Mouse (Mus musculus): Measurements from ENCODE around the gene Rnf215. TPM values are rescaled to one million over a fixed set of nuclear protein-coding genes. Genes with fewer than 3 reads are reported as not detected.
A peak's percentile ranks its signal among the peaks of the same experiment; 100 is the strongest.
"Not testable (repeated sequence)": the region's sequence is repeated elsewhere in the genome, so short reads cannot be mapped to it uniquely, and the experiment has no call there.

The Rnf215 gene
- polyA plus RNA-seq, 1 experiment from 2014 or later = 19.2 TPM

DNA sequence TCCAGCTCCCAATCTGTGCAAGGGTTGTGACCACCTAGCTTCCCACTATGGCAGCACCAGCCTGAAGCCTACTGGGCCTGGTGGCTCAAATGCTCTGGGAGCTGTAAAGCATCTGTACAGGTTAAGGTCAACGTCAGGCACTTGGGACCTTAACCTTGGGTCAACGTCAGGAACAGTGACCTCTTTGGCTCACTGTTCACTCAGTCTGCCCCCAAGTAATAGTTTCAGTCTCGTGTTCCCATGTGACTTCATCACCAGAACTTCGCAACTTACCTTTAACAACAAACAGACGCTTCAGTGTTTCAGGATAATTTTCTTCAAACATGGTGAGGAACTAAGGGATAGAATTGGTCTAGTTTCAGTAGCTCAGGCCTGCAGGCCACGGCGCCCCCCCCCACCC is 26.3 kb upstream of the Rnf215 start:
- H3K27ac ChIP-seq (ENCODE audit: low read length) = no peak overlapping the region
- H3K36me3 ChIP-seq (ENCODE audit: control insufficient read depth, insufficient read depth) = no peaks in the 10 kb centered on the region
- H3K9me3 ChIP-seq (replicated peaks; ENCODE audit: control insufficient read depth, low read length) = no peaks in the 10 kb centered on the region
- 79% methylated on average over 7 of the region's 7 CpGs for WGBS
- no peak overlapping the region for H3K9ac ChIP-seq (ENCODE audit: low read length)
- no peaks in the 10 kb centered on the region for H3K27me3 ChIP-seq (ENCODE audit: control insufficient read depth, insufficient read depth, low read length)
- no peak overlapping the region for H3K4me3 ChIP-seq (ENCODE audit: low read length)
- no peak for ATAC-seq (replicated peaks; ENCODE audit: extremely low read depth, insufficient read depth, low FRiP score)
- no peaks in the 10 kb centered on the region for H3K4me1 ChIP-seq (ENCODE audit: control insufficient read depth, insufficient read depth, low read length)
- no peak overlapping the region for H3K4me2 ChIP-seq (ENCODE audit: low read depth, low read length)

DNA sequence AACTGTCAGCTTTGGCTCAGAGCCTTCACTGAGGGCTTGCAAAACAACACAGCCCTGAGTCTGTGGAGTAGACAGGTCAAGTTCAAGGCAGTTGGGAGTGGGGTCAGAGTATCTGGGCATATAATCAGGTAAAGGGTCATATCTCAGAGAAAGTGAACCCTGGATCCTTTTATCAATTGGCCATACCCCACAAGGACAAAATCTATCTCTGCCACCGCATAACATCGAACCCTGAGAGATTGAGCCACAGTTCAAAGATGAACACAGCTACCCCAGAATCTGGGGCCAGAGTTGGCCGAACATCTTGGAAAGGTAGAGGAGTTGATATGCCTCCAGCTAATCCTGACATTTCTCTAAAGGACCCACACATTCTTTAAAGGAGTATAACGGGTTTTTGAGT is 23.0 kb upstream of the Rnf215 start:
- H3K36me3 ChIP-seq (ENCODE audit: control insufficient read depth, insufficient read depth) = no peaks in the 10 kb centered on the region
- H3K9ac ChIP-seq (ENCODE audit: low read length) = no peak overlapping the region
- peaks cover 8% of the 10 kb centered on the region for H3K4me1 ChIP-seq (ENCODE audit: control insufficient read depth, insufficient read depth, low read length)
- WGBS = 83% methylated on average over 4 of the region's 4 CpGs
- H3K27me3 ChIP-seq (ENCODE audit: control insufficient read depth, insufficient read depth, low read length) = peaks cover 3% of the 10 kb centered on the region; the same call in 1 of the 2 replicates
- no peak overlapping the region for H3K4me2 ChIP-seq (ENCODE audit: low read depth, low read length)
- no peak for ATAC-seq (replicated peaks; ENCODE audit: extremely low read depth, insufficient read depth, low FRiP score)
- H3K27ac ChIP-seq (ENCODE audit: low read length) = no peak overlapping the region
- no peaks in the 10 kb centered on the region for H3K9me3 ChIP-seq (replicated peaks; ENCODE audit: control insufficient read depth, low read length)
- no peak overlapping the region for H3K4me3 ChIP-seq (ENCODE audit: low read length)

DNA sequence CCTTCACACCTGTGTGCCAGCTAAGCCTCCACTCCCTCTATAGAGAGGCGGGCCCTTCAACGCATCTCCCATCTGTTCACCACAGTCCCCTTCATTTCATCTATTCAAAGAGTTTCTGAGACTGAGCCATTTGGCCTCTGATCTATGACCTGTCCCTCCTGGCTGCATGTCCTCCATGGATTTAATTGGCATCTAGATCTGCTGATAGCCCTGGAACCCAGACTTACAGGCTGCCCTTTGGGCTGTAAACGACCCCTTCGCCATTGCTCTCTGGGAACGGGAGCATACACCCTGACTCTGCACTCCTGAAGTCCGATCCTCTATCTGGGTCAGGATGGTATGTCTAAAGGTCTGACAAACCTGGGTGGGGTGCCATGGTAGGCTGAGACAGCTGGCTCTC is 22.1 kb upstream of the Rnf215 start:
- Histone ChIP-seq H3K27ac (ENCODE audit: low read length) (no peak overlapping the region), H3K4me1 (ENCODE audit: control insufficient read depth, insufficient read depth, low read length) (peaks cover 12% of the 10 kb centered on the region), H3K9me3 (replicated peaks; ENCODE audit: control insufficient read depth, low read length) (no peaks in the 10 kb centered on the region), H3K4me3 (ENCODE audit: low read length) (no peak overlapping the region), H3K4me2 (ENCODE audit: low read depth, low read length) (no peak overlapping the region), H3K36me3 (ENCODE audit: control insufficient read depth, insufficient read depth) (no peaks in the 10 kb centered on the region), H3K27me3 (ENCODE audit: control insufficient read depth, insufficient read depth, low read length) (peaks cover 6% of the 10 kb centered on the region), H3K9ac (ENCODE audit: low read length) (no peak overlapping the region)
- no peak for ATAC-seq (replicated peaks; ENCODE audit: extremely low read depth, insufficient read depth, low FRiP score)
- WGBS = 82% methylated on average over 6 of the region's 6 CpGs

DNA sequence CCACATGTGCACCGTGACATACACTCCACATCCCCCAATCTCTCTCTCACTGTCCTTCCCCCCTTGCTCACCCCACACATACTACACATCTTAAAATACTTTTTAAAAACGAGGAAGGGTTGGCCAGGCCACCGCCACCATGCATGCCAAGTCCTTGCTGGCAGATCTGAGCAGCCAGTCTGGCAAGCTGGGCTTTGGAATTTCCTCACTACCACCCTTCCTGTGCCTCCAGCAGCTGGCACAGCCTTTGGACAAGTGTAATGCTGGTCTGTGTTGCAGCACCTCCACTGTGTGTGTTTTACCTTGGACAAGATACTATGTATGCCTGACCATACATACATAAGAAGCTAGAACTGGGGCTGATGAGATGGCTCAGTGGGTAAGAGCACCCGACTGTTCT is 21.5 kb upstream of the Rnf215 start:
- H3K27ac ChIP-seq (ENCODE audit: low read length) = no peak overlapping the region
- no peaks in the 10 kb centered on the region for H3K36me3 ChIP-seq (ENCODE audit: control insufficient read depth, insufficient read depth)
- no peaks in the 10 kb centered on the region for H3K9me3 ChIP-seq (replicated peaks; ENCODE audit: control insufficient read depth, low read length)
- peaks cover 10% of the 10 kb centered on the region for H3K27me3 ChIP-seq (ENCODE audit: control insufficient read depth, insufficient read depth, low read length)
- no peak overlapping the region for H3K4me3 ChIP-seq (ENCODE audit: low read length)
- H3K4me2 ChIP-seq (ENCODE audit: low read depth, low read length) = no peak overlapping the region
- peaks cover 18% of the 10 kb centered on the region for H3K4me1 ChIP-seq (ENCODE audit: control insufficient read depth, insufficient read depth, low read length)
- no peak for ATAC-seq (replicated peaks; ENCODE audit: extremely low read depth, insufficient read depth, low FRiP score)
- H3K9ac ChIP-seq (ENCODE audit: low read length) = no peak overlapping the region
- 68% methylated on average over 4 of the region's 4 CpGs for WGBS

DNA sequence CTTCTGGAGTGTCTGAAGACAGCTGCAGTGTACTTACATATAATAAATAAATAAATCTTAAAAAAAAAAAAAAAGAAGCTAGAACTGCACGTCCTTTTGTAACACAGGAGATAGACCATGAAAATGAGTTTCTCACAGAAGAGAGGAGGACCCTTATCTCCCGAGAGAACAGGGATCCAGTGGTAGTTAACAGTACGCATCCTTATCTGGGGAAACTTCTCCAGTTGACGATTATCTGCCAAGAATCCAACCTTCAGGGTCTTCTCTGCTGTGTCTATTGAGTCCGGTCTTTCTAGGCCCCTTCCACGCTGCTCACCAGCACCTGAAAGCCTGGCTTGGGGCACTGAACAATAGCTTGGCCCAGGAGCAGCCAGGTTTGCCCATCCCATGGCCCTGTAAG is 21.0 kb upstream of the Rnf215 start:
- no peaks in the 10 kb centered on the region for H3K9me3 ChIP-seq (replicated peaks; ENCODE audit: control insufficient read depth, low read length)
- H3K4me2 ChIP-seq (ENCODE audit: low read depth, low read length) = no peak overlapping the region
- no peak for ATAC-seq (replicated peaks; ENCODE audit: extremely low read depth, insufficient read depth, low FRiP score)
- H3K36me3 ChIP-seq (ENCODE audit: control insufficient read depth, insufficient read depth) = no peaks in the 10 kb centered on the region
- no peak overlapping the region for H3K27ac ChIP-seq (ENCODE audit: low read length)
- H3K4me1 ChIP-seq (ENCODE audit: control insufficient read depth, insufficient read depth, low read length) = peaks cover 22% of the 10 kb centered on the region
- no peak overlapping the region for H3K9ac ChIP-seq (ENCODE audit: low read length)
- no peak overlapping the region for H3K4me3 ChIP-seq (ENCODE audit: low read length)
- peaks cover 10% of the 10 kb centered on the region for H3K27me3 ChIP-seq (ENCODE audit: control insufficient read depth, insufficient read depth, low read length)
- WGBS = 67% methylated on average over 6 of the region's 6 CpGs

DNA sequence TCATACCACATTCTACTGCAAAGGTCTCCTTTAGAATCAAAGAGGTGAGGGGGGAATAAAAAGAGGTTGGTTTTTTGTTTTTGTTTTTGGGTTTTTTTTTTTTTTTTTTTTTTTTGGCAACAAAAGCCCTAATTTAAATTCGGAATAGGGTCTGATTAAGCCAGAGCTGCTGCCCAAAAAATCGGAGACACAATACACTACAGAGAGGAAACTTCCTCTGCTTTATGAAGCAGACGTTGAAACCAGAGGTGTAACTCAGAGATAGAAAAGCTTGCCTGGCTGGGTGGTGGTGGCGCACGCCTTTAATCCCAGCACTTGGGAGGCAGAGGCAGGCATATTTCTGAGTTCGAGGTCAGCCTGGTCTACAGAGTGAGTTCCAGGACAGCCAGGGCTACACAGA is 20.5 kb upstream of the Rnf215 start:
- not testable (repeated sequence) for ATAC-seq (replicated peaks; ENCODE audit: extremely low read depth, insufficient read depth, low FRiP score); H3K4me3 ChIP-seq (ENCODE audit: low read length); H3K27ac ChIP-seq (ENCODE audit: low read length); H3K4me2 ChIP-seq (ENCODE audit: low read depth, low read length); H3K9me3 ChIP-seq (replicated peaks; ENCODE audit: control insufficient read depth, low read length); H3K9ac ChIP-seq (ENCODE audit: low read length); H3K36me3 ChIP-seq (ENCODE audit: control insufficient read depth, insufficient read depth)
- peaks cover 26% of the 10 kb centered on the region for H3K4me1 ChIP-seq (ENCODE audit: control insufficient read depth, insufficient read depth, low read length)
- 82% methylated on average over 6 of the region's 6 CpGs for WGBS
- peaks cover 10% of the 10 kb centered on the region for H3K27me3 ChIP-seq (ENCODE audit: control insufficient read depth, insufficient read depth, low read length)

DNA sequence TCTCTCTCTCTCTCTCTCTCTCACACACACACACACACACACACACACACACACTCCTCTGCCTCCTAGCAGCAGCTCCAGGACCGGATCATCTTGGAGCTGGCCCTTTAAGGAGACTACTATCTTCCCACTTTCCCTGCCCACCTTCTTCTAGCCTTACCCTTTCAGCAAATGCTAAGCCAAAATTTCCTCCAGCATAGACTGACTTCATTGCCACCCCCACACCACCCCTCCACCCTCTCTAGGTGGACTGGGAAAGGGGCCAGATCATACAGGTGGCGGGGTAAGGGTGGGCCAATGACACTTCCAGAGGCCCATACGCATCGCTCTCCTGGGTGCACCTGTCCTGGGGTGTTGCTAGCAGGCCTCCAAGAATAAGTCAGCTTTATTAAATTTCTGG is 19.6 kb upstream of the Rnf215 start:
- Histone ChIP-seq H3K9ac (ENCODE audit: low read length) (no peak overlapping the region), H3K4me1 (ENCODE audit: control insufficient read depth, insufficient read depth, low read length) (peaks cover 31% of the 10 kb centered on the region)
- ATAC-seq (replicated peaks; ENCODE audit: extremely low read depth, insufficient read depth, low FRiP score) = no peak

DNA sequence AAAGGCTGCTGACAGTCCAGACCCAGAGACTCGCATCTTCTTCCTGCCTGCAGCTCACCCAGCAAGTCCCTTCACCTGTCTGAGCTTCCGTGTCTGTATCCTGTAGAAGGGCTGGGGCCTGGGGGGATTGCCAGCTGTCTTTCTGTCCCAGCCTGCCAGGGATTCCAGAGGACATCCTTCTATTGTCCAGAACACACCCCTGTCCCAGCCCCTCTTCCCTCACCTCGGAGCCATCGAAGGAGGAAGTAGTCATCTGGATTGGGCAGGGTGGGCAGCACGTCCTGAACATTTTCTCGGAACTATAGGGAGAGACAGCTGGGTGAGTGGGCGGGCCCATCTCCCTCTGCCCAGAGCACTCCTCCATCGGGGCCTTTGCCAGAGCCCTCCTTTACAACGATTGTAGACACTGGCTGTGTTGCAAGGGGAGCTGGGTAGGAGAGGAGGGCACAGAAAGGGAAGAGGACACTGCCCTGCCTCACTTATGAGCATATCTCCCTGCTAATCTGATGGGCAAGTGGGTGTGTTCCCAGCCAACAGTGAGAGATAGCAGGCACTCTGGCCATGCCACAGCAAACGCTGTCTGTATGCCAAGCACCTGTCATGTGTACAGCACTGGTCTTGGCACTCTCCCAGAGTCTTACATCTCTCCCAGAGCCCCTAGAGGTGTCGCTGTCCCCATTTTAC is 18.4 kb upstream of the Rnf215 start:
- no peak overlapping the region for H3K4me2 ChIP-seq (ENCODE audit: low read depth, low read length)
- peak; percentile 34; the same call in 1 of the 2 replicates for ATAC-seq (replicated peaks; ENCODE audit: extremely low read depth, insufficient read depth, low FRiP score)
- 40% methylated on average over 11 of the region's 11 CpGs for WGBS

More for the DNA sequence above, 19.6 kb upstream of the Rnf215 start:
- 91% methylated on average over 4 of the region's 4 CpGs for WGBS
- Histone ChIP-seq H3K27ac (ENCODE audit: low read length) (no peak overlapping the region), H3K27me3 (ENCODE audit: control insufficient read depth, insufficient read depth, low read length) (peaks cover 10% of the 10 kb centered on the region), H3K36me3 (ENCODE audit: control insufficient read depth, insufficient read depth) (no peaks in the 10 kb centered on the region), H3K4me2 (ENCODE audit: low read depth, low read length) (no peak overlapping the region), H3K4me3 (ENCODE audit: low read length) (no peak overlapping the region), H3K9me3 (replicated peaks; ENCODE audit: control insufficient read depth, low read length) (no peaks in the 10 kb centered on the region)

DNA sequence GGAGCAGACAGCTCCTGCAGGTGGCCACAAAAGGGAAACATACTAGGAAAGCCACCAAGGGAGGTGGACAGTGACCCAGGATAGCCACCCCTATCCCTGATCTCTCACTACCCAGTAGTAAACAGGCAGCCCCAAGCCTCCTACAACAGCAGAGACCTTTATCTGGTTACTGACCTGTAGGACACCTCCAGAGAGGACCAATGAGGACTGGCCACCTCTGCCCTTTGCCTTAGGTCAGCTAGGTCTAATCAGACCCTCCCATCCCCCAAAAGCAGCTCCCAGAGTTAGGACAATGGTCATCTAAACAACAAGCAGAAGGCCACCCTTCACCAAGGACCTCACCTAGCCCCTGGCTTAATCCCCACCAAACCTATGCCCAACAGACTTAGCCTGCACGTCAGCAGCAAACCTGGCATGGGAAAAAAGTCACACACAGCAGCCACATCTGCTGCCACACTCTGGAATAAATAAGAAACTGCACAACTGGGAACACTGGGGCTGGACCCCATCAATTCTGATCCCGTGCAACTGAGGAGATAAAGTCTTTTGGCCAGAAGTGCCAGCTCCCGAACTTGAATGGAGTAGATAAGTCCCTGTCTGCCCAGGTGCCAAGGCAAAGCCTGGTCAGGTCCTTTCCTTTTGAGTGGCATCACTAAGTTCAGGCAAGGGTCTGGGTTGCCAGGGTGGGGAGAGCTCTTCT is 17.5 kb upstream of the Rnf215 start:
- no peak overlapping the region for H3K9ac ChIP-seq (ENCODE audit: low read length)
- peak overlapping the region; percentile 93 for H3K4me2 ChIP-seq (ENCODE audit: low read depth, low read length)
- H3K27ac ChIP-seq (ENCODE audit: low read length) = no peak overlapping the region
- no peak for ATAC-seq (replicated peaks; ENCODE audit: extremely low read depth, insufficient read depth, low FRiP score)
- H3K9me3 ChIP-seq (replicated peaks; ENCODE audit: control insufficient read depth, low read length) = no peaks in the 10 kb centered on the region
- peaks cover 10% of the 10 kb centered on the region for H3K27me3 ChIP-seq (ENCODE audit: control insufficient read depth, insufficient read depth, low read length)
- no peaks in the 10 kb centered on the region for H3K36me3 ChIP-seq (ENCODE audit: control insufficient read depth, insufficient read depth)
- peaks cover 31% of the 10 kb centered on the region for H3K4me1 ChIP-seq (ENCODE audit: control insufficient read depth, insufficient read depth, low read length)
- WGBS = 16% methylated on average over 3 of the region's 3 CpGs
- H3K4me3 ChIP-seq (ENCODE audit: low read length) = peak overlapping the region; percentile 57

More for the DNA sequence above, 18.4 kb upstream of the Rnf215 start:
- no peak overlapping the region for H3K27ac ChIP-seq (ENCODE audit: low read length)
- H3K9ac ChIP-seq (ENCODE audit: low read length) = no peak overlapping the region
- H3K36me3 ChIP-seq (ENCODE audit: control insufficient read depth, insufficient read depth) = no peaks in the 10 kb centered on the region
- peaks cover 10% of the 10 kb centered on the region for H3K27me3 ChIP-seq (ENCODE audit: control insufficient read depth, insufficient read depth, low read length)
- no peaks in the 10 kb centered on the region for H3K9me3 ChIP-seq (replicated peaks; ENCODE audit: control insufficient read depth, low read length)
- H3K4me3 ChIP-seq (ENCODE audit: low read length) = no peak overlapping the region
- H3K4me1 ChIP-seq (ENCODE audit: control insufficient read depth, insufficient read depth, low read length) = peaks cover 31% of the 10 kb centered on the region
